Mouse (Mus musculus) hindbrain, embryonic 13.5 days (tissue): ENCODE data around the gene Acsm4. TPM values are rescaled to one million over a fixed set of nuclear protein-coding genes. Genes with fewer than 3 reads are reported as not detected.

Experiments used
- polyA plus RNA-seq: library from polyadenylated mRNA; unstranded; fragments of >200 nt; fragmentation: Nextera tagmentation; extraction: Ambion mirVana; gene quantifications from 2 replicates; pipeline ENCODE4 v1.2.1, GENCODE M21; 2015

Acsm4 gene
- polyA plus RNA-seq, 1 experiment from 2014 or later: not detected

Other genes with a start within 250 kb of the Acsm4 start
- not detected in 2 replicates for gene Gp2, start 230.7 kb upstream of the Acsm4 start, polyA plus RNA-seq
- not detected in 2 replicates for gene Umod, start 210.7 kb upstream of the Acsm4 start, polyA plus RNA-seq
- gene Acsm5, start 170.6 kb upstream of the Acsm4 start, polyA plus RNA-seq: not detected in 2 replicates
- gene Pdilt, start 166.5 kb upstream of the Acsm4 start, polyA plus RNA-seq: 0.14 and 0.32 TPM in 2 replicates
- gene Acsm2, start 135.7 kb upstream of the Acsm4 start, polyA plus RNA-seq: not detected in 2 replicates
- not detected in 2 replicates for gene Acsm1, start 83.0 kb upstream of the Acsm4 start, polyA plus RNA-seq
- gene Thumpd1, start 30.8 kb downstream of the Acsm4 start, polyA plus RNA-seq: 76.6 and 79.4 TPM in 2 replicates
- gene Acsm3, start 70.9 kb downstream of the Acsm4 start, polyA plus RNA-seq: 0.21 TPM in 1 of 2 replicates, not detected in the other
- 9.6 and 11.3 TPM in 2 replicates for gene Rexo5, start 104.0 kb downstream of the Acsm4 start, polyA plus RNA-seq
- gene Eri2, start 104.0 kb downstream of the Acsm4 start, polyA plus RNA-seq: 18.5 and 18.8 TPM in 2 replicates
- gene Lyrm1, start 205.8 kb downstream of the Acsm4 start, polyA plus RNA-seq: 18.9 and 20.3 TPM in 2 replicates
- 17.7 and 18.9 TPM in 2 replicates for gene Dcun1d3, start 206.3 kb downstream of the Acsm4 start, polyA plus RNA-seq